Mouse (Mus musculus) ES-E14 (cell line): ENCODE results near the gene Prss33.

Experiments used
- ZC3H11A ChIP-seq: IDR thresholded peaks from 2 replicates; pipeline ENCODE4 v1.6.1; 2012; ENCODE audit warnings: low read depth, mild to moderate bottlenecking, inconsistent platforms, low read length, borderline replicate concordance
- ZNF384 ChIP-seq: IDR thresholded peaks from 2 replicates; pipeline ENCODE4 v1.6.1; 2012; ENCODE audit warnings: low read depth, low read length, inconsistent platforms

DNA sequence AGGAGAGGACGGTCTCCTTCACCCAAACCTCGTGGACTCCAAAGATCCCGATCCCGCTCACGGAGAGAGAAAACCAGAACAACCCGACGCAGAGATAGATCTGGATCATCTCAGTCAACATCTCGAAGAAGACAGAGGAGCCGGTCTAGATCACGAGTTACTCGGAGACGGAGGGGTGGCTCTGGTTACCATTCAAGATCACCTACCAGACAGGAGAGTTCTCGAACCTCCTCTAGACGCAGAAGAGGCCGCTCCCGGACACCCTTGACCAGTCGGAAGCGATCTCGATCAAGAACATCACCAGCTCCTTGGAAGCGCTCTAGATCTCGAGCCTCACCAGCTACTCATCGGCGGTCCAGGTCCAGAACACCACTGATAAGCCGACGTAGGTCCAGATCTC is 16.6 kb downstream of the Prss33 start:
- TF ChIP-seq ZNF384 (no peak), ZC3H11A (no peak)
